Comparison of ENCODE assay signal across 8 mouse cellular contexts in the genomic region with DNA sequence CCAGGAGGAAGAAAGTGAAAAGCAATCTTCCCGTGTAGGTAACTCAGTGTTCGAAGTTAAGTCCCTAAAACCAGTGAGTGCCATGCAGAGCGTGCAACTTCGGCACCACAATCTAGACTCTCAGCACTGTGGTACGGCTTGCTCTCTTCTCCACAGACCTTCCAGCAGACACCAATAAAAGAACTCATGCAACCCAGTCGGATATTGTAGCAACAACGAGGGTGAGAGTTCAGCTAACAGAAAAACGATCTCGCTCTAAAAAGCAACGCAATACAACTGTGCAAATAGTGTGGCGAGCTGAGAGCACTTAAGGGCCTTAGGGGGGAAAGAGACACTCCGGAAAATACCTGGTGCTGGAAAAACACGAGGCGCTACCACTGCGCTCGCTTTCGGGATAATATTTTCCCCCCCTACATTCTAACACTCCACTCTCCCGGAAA. TPM values are rescaled to one million over a fixed set of nuclear protein-coding genes. Genes with fewer than 3 reads are reported as not detected.
A peak's percentile ranks its signal among the peaks of the same experiment; 100 is the strongest.
DNase-seq lines count a peak whose midpoint lies in the region; ATAC-seq and TF ChIP-seq lines count a peak whose summit lies in the region.

No protein-coding gene starts in this region.

- no peaks in the 10 kb centered on the region for H3K36me3 ChIP-seq in heart, embryonic 11.5 days (ENCODE audit: control insufficient read depth, insufficient read depth, low read length)
- H3K36me3 ChIP-seq in G1E (replicated peaks) = peaks cover 11% of the 10 kb centered on the region
- H3K36me3 ChIP-seq in embryonic facial prominence, embryonic 13.5 days = no peaks in the 10 kb centered on the region
- H3K36me3 ChIP-seq in intestine, embryonic 16.5 days (ENCODE audit: control insufficient read depth, insufficient read depth, low read length) = no peaks in the 10 kb centered on the region

- WGBS in heart, embryonic 11.5 days (ENCODE audit: insufficient replicate concordance) = under 1% methylated on average over 18 of the region's 18 CpGs
- under 1% methylated on average over 18 of the region's 18 CpGs for WGBS in embryonic facial prominence, embryonic 13.5 days
- WGBS in intestine, embryonic 16.5 days = under 1% methylated on average over 18 of the region's 18 CpGs

- H3K4me3 ChIP-seq in heart, embryonic 11.5 days (ENCODE audit: low read depth, low read length) = peak overlapping the region; percentile 99
- peak overlapping the region; percentile 93 for H3K4me3 ChIP-seq in G1E (ENCODE audit: low read depth, low read length)
- peak overlapping the region; percentile 70 for H3K4me3 ChIP-seq in embryonic facial prominence, embryonic 13.5 days
- H3K4me3 ChIP-seq in intestine, embryonic 16.5 days (ENCODE audit: low read length) = peak overlapping the region; percentile 97

- no peaks in the 10 kb centered on the region for H3K9me3 ChIP-seq in heart, embryonic 11.5 days (replicated peaks; ENCODE audit: control insufficient read depth, low read length)
- H3K9me3 ChIP-seq in G1E (replicated peaks) = no peaks in the 10 kb centered on the region
- H3K9me3 ChIP-seq in embryonic facial prominence, embryonic 13.5 days = no peaks in the 10 kb centered on the region
- H3K9me3 ChIP-seq in intestine, embryonic 16.5 days (ENCODE audit: control insufficient read depth, low read length) = no peaks in the 10 kb centered on the region

- peak overlapping the region; percentile 99 for H3K9ac ChIP-seq in heart, embryonic 11.5 days (ENCODE audit: low read depth, low read length)
- peak overlapping the region; percentile 93 for H3K9ac ChIP-seq in embryonic facial prominence, embryonic 13.5 days
- peak overlapping the region; percentile 99 for H3K9ac ChIP-seq in intestine, embryonic 16.5 days (ENCODE audit: low read depth, low read length)

- ATAC-seq in heart, embryonic 11.5 days (replicated peaks; ENCODE audit: insufficient number of reproducible peaks, low FRiP score, low TSS enrichment) = no peak
- no peak for ATAC-seq in G1E (ENCODE audit: extremely low read depth, insufficient number of reproducible peaks, low FRiP score, poor library complexity, severe bottlenecking)
- no peak for ATAC-seq in embryonic facial prominence, embryonic 13.5 days (ENCODE audit: insufficient number of reproducible peaks, insufficient read depth, low FRiP score, low TSS enrichment, low read depth)
- no peak for ATAC-seq in intestine, embryonic 16.5 days

- peak overlapping the region; percentile 98 for H3K27ac ChIP-seq in heart, embryonic 11.5 days (ENCODE audit: low read depth, low read length)
- peak overlapping the region; percentile 95 for H3K27ac ChIP-seq in embryonic facial prominence, embryonic 13.5 days
- peak overlapping the region; percentile 99 for H3K27ac ChIP-seq in intestine, embryonic 16.5 days (ENCODE audit: low read length)

- H3K4me2 ChIP-seq in heart, embryonic 11.5 days = peak overlapping the region; percentile 80
- H3K4me2 ChIP-seq in embryonic facial prominence, embryonic 13.5 days = peak overlapping the region; percentile 70
- H3K4me2 ChIP-seq in intestine, embryonic 16.5 days (ENCODE audit: low read depth, low read length) = peak overlapping the region; percentile 54

- no peak for TF ChIP-seq CTCF in G1E (IDR thresholded peaks at IDR 0.05; ENCODE audit: low read depth, low read length)

- H3K4me1 ChIP-seq in heart, embryonic 11.5 days (ENCODE audit: control insufficient read depth, insufficient read depth, low read length) = peaks cover 24% of the 10 kb centered on the region
- H3K4me1 ChIP-seq in G1E (ENCODE audit: insufficient read depth, low read depth, low read length) = peaks cover 28% of the 10 kb centered on the region
- H3K4me1 ChIP-seq in embryonic facial prominence, embryonic 13.5 days = peaks cover 29% of the 10 kb centered on the region
- peaks cover 20% of the 10 kb centered on the region for H3K4me1 ChIP-seq in intestine, embryonic 16.5 days (ENCODE audit: control insufficient read depth, insufficient read depth, low read length)

- no peaks in the 10 kb centered on the region for H3K27me3 ChIP-seq in heart, embryonic 11.5 days (ENCODE audit: control insufficient read depth, insufficient read depth, low read length)
- H3K27me3 ChIP-seq in G1E (ENCODE audit: insufficient read depth, low read length) = no peaks in the 10 kb centered on the region
- no peaks in the 10 kb centered on the region for H3K27me3 ChIP-seq in embryonic facial prominence, embryonic 13.5 days
- no peaks in the 10 kb centered on the region for H3K27me3 ChIP-seq in intestine, embryonic 16.5 days (replicated peaks; ENCODE audit: control insufficient read depth, insufficient read depth, low read length)

- DNase-seq in heart, adult 8-10 months (ENCODE audit: low spot score) = no peak
- no peak for DNase-seq in G1E (ENCODE audit: low spot score)
- DNase-seq in lung, postnatal 4 days = peak; percentile 42 to 54
- peak; percentile 8 to 14 for DNase-seq in thymus, postnatal 10 days (ENCODE audit: low spot score in 2 of 2)
- DNase-seq in frontal cortex, postnatal 25 days (ENCODE audit: low spot score in 2 of 2) = no peak

RNA-seq across cellular contexts. Expression of a gene that starts 1.3 kb away (rescaled TPM):
- 84.7 and 102 TPM in 2 replicates for polyA plus RNA-seq in heart, embryonic 11.5 days (2014; fragmentation: Nextera tagmentation; extraction: Ambion mirVana)
- 10 to 100 TPM; 48.7 to 53.5 (median 50.0) TPM for total RNA-seq in heart, adult 8-10 months (2022)
- total RNA-seq in G1E (2014; fragmentation: Nextera tagmentation) = 95.9 and 98.2 TPM in 2 replicates
- 65.4 and 67.8 TPM in 2 replicates for total RNA-seq in G1E (2017)
- polyA plus RNA-seq in G1E (2012) = 26.0 and 35.0 TPM in 2 replicates
- polyA plus RNA-seq in embryonic facial prominence, embryonic 13.5 days (2015; fragmentation: Nextera tagmentation; extraction: Ambion mirVana) = 83.2 and 87.8 TPM in 2 replicates
- polyA plus RNA-seq in intestine, embryonic 16.5 days (2015; fragmentation: Nextera tagmentation; extraction: Ambion mirVana) = 108 and 127 TPM in 2 replicates

Comparison
In these comparisons a context has a peak if more than half of its experiments do, and no peak if none do; other contexts are left out.
1. DNase-seq: peak in lung, postnatal 4 days (2 of 2) and thymus, postnatal 10 days (2 of 2); none in heart, adult 8-10 months (single experiment), G1E (single experiment) and frontal cortex, postnatal 25 days (0 of 2).
2. Peak in every context shown above with its lines, with median percentiles within 50 percentile points of each other: H3K27ac ChIP-seq, H3K4me2 ChIP-seq, H3K4me3 ChIP-seq and H3K9ac ChIP-seq.